Mouse (Mus musculus): ENCODE measurements around the gene Higd1a.

DNA sequence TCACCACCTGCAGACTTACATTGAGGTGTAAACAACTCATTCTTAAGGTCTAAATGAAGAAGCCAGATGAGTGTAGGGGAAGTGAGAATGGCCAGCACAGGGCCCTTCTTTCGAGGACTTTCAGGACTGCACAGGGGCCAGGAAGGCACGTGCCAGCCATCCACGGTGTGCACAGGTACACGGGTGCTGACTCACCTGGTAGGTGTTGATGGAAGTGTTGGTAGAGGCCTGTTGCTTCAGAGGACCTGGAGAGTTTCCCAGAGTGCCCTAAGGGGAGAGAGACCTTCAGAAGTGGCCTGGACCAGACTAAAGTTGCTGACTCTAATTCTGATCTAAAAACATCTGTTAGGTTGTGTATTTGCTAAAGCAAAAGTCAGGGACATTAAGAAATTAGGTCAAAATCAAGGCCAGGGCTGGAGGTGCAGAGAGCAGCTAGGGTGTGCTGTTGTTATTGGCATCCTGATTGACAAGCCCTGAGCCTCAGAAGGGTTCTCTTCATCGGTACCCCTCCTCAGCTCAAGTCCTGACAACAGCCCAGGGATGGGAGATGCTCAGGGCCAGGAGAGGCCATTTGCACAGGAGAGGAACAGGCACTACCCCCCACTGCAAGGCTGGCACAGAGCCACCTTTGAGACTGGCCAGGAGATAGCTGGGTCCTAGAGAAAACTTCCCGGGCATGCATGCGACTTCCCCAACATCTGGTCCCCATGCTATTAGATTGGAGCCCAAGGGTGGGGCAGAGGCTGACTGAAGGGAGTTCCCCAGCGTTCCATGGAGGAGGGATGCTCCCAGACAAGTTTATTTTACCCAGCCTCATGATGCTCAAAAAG lies 45.5 kb upstream of the Higd1a start:
- no peak for TF ChIP-seq CTCF (IDR thresholded peaks at IDR 0.05; ENCODE audit: low read depth, low read length)
- TF ChIP-seq POLR2A (IDR thresholded peaks at IDR 0.05; ENCODE audit: borderline replicate concordance, low read depth, low read length) = no peak

Measured in bone marrow macrophage, adult 2 months (primary cell).